Mouse (Mus musculus): ENCODE results near the gene Auts2. TPM values are rescaled to one million over a fixed set of nuclear protein-coding genes. Genes with fewer than 3 reads are reported as not detected.

The Auts2 gene
- polyA plus RNA-seq, 1 experiment from 2014 or later = 27.7 TPM

DNA sequence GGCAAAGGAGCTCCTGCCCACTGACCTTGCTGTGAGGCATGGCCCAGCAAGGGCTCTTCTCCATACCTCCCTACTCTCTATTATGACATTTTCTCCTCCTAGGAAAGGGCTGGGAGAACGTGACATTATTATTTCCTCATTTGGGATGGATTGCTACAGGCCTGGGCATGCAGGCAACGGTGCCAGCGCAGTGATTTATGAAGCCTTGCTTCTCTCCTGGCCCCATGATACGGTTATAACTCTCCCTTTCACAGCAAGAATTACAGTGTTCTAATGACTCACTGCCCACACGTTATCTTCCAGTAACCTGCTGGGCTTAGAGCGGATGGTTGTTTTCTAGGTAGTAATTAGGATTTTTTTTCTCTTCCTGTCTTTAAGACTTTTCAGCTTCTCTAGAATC, 977.1 kb downstream of the Auts2 start:
- H3K27me3 ChIP-seq = no peaks in the 10 kb centered on the region
- no peak overlapping the region for H3K4me3 ChIP-seq (replicated peaks)
- no peaks in the 10 kb centered on the region for H3K36me3 ChIP-seq
- H3K27ac ChIP-seq = no peak overlapping the region
- H3K4me1 ChIP-seq = no peaks in the 10 kb centered on the region
- ATAC-seq (replicated peaks; ENCODE audit: low FRiP score) = no peak
- no peaks in the 10 kb centered on the region for H3K9me3 ChIP-seq (replicated peaks)
- 37% methylated on average over 6 of the region's 6 CpGs for WGBS
- H3K4me2 ChIP-seq = no peak overlapping the region
- H3K9ac ChIP-seq = no peak overlapping the region

- H3K4me3 ChIP-seq (replicated peaks) = no peak overlapping the region
- H3K27ac ChIP-seq = peak overlapping the region; percentile 41; the same call in 1 of the 2 replicates
- no peak for ATAC-seq (replicated peaks; ENCODE audit: low FRiP score)
- H3K4me2 ChIP-seq = no peak overlapping the region
- H3K27me3 ChIP-seq = no peaks in the 10 kb centered on the region
- peaks cover 1% of the 10 kb centered on the region; the same call in 1 of the 2 replicates for H3K4me1 ChIP-seq
- no peak overlapping the region for H3K9ac ChIP-seq
- 82% methylated on average over 5 of the region's 5 CpGs for WGBS
- H3K36me3 ChIP-seq = no peaks in the 10 kb centered on the region
- no peaks in the 10 kb centered on the region for H3K9me3 ChIP-seq (replicated peaks)
Measured at GRCm38 (mm10) chr5:131563630-131564252, 979.4 kb downstream of the Auts2 start.

- Histone ChIP-seq H3K4me2 (no peak overlapping the region), H3K4me3 (replicated peaks) (no peak overlapping the region), H3K9me3 (replicated peaks) (no peaks in the 10 kb centered on the region), H3K9ac (no peak overlapping the region), H3K27ac (no peak overlapping the region), H3K27me3 (no peaks in the 10 kb centered on the region), H3K4me1 (peaks cover 12% of the 10 kb centered on the region), H3K36me3 (no peaks in the 10 kb centered on the region)
- no peak for ATAC-seq (replicated peaks; ENCODE audit: low FRiP score)
- 84% methylated on average over 5 of the region's 5 CpGs for WGBS
Measured at GRCm38 (mm10) chr5:131560773-131561560, 982.2 kb downstream of the Auts2 start.

GRCm38 (mm10) chr5:131558403-131559174, 984.6 kb downstream of the Auts2 start:
- no peaks in the 10 kb centered on the region for H3K36me3 ChIP-seq
- H3K9ac ChIP-seq = no peak overlapping the region
- no peak overlapping the region for H3K4me3 ChIP-seq (replicated peaks)
- H3K9me3 ChIP-seq (replicated peaks) = no peaks in the 10 kb centered on the region
- H3K4me2 ChIP-seq = no peak overlapping the region
- WGBS = 57% methylated on average over 8 of the region's 8 CpGs
- peaks cover 12% of the 10 kb centered on the region for H3K4me1 ChIP-seq
- H3K27me3 ChIP-seq = 0 out of 2 replicates have a peak, but pooled peaks cover 1% of the 10 kb centered on the region
- H3K27ac ChIP-seq = no peak overlapping the region
- ATAC-seq (replicated peaks; ENCODE audit: low FRiP score) = no peak

DNA sequence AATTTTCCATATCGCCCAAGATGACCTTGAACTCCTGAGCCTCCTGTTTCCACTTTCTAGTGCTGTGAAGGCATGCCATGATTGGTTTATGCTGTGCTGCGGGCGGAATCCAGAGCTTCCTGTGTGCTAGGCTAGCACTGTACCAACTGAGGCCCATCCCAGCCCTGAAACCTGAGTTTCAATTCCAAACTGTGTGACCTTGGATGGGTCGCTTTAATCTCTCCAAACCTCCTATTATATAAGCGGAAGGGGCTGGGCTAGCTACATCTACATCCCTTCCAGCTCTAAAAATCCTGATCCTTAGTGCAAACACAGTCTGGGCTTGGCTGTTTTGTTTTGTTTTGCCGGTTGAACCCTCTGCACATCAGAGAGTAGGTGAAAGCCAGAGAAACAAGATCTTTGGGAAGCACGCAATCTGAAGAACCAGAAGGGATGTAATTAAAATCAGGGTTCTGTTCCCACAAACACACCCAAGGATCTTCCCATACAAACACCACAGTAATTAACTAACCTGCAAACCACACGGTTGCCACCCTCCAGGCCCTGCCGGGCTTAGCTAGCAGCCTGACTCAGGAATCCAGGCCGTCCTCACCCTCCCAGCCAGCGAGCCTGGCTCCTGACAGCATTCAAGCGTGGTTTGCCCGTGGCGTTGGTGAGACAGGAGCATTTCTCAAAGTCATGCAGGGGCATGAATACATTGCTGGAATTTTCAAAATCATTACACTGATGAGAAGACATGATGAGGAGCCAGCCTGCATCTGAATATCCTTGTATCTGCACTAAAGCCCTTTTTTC, 985.4 kb downstream of the Auts2 start:
- WGBS = 55% methylated on average over 14 of the region's 14 CpGs
- H3K4me2 ChIP-seq = no peak overlapping the region
- no peak overlapping the region for H3K4me3 ChIP-seq (replicated peaks)
- H3K36me3 ChIP-seq = no peaks in the 10 kb centered on the region
- ATAC-seq (replicated peaks; ENCODE audit: low FRiP score) = no peak
- 0 out of 2 replicates have a peak, but pooled peaks cover 6% of the 10 kb centered on the region for H3K27me3 ChIP-seq
- no peak overlapping the region for H3K27ac ChIP-seq
- H3K4me1 ChIP-seq = peaks cover 12% of the 10 kb centered on the region
- no peaks in the 10 kb centered on the region for H3K9me3 ChIP-seq (replicated peaks)
- H3K9ac ChIP-seq = no peak overlapping the region

DNA sequence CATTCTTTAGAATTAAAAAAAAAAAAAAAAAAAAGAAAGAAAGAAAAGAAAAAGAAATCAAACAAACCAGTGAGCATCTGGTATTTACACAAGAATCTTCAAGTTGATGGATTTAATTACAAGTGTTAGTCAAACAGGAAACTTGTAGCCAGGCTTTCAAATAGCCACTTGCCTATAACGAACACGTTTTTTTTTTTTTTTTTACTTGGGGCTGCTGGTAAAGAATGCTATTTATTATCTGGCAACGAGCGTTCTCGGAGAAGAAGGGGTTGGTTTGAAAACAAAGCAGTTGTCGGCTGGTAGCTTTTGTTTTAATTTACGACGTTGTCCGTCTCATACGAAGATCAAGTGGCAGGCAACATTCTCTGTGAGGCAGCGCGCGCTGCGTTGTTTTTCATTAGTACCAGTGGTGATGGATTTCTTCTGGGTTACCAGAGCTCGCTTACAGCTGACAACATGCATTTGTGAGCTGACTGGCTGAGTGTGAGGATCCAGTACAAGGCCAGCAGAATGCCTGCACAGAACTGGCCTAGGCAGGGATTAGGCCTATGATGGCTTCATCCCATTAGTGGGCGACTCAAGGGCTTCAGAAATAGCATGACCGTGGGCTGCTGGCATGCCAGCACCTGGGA, 994.1 kb downstream of the Auts2 start:
- H3K4me2 ChIP-seq = peak overlapping the region; percentile 14; the same call in 1 of the 2 replicates
- 0 out of 2 replicates have a peak overlapping the region, but pooled peaks have one; percentile 22 for H3K27ac ChIP-seq
- H3K36me3 ChIP-seq = no peaks in the 10 kb centered on the region
- H3K4me1 ChIP-seq = peaks cover 8% of the 10 kb centered on the region
- ATAC-seq (replicated peaks; ENCODE audit: low FRiP score) = 0 out of 2 replicates have a peak, but pooled peaks have one; percentile 49
- 15% methylated on average over 17 of the region's 17 CpGs for WGBS
- no peak overlapping the region for H3K9ac ChIP-seq
- H3K27me3 ChIP-seq = peaks cover 21% of the 10 kb centered on the region
- H3K4me3 ChIP-seq (replicated peaks) = no peak overlapping the region
- no peaks in the 10 kb centered on the region for H3K9me3 ChIP-seq (replicated peaks)

GRCm38 (mm10) chr5:131547926-131548325, 995.2 kb downstream of the Auts2 start:
- 70% methylated on average over 6 of the region's 6 CpGs for WGBS
- no peak overlapping the region for H3K4me2 ChIP-seq
- H3K9ac ChIP-seq = no peak overlapping the region
- H3K27ac ChIP-seq = no peak overlapping the region
- no peak for ATAC-seq (replicated peaks; ENCODE audit: low FRiP score)
- peaks cover 8% of the 10 kb centered on the region for H3K4me1 ChIP-seq
- H3K27me3 ChIP-seq = peaks cover 16% of the 10 kb centered on the region
- H3K4me3 ChIP-seq (replicated peaks) = no peak overlapping the region
- H3K36me3 ChIP-seq = no peaks in the 10 kb centered on the region
- H3K9me3 ChIP-seq (replicated peaks) = no peaks in the 10 kb centered on the region

DNA sequence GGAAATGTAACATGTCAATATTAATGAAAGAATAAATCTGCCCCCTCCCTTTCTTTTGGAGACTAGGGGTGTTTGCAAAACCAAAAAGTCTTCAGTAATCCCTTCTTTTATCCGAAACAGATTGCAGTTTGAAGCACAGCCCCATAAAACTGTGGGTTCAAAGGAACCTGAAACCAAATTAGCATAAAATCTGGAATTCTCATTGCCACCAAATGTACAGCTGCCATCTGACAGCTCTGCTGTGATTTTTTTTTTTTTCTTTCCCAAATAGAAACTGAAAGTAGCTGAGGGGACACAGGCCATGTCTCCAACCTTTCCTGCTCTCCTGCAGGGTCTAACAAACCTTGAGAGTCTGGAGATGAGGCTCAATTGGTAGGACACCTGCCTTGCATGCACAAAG, 996.7 kb downstream of the Auts2 start:
- no peak overlapping the region for H3K4me3 ChIP-seq (replicated peaks)
- peaks cover 19% of the 10 kb centered on the region for H3K27me3 ChIP-seq
- 63% methylated on average over 1 of the region's 1 CpGs for WGBS
- no peaks in the 10 kb centered on the region for H3K9me3 ChIP-seq (replicated peaks)
- H3K9ac ChIP-seq = no peak overlapping the region
- H3K27ac ChIP-seq = no peak overlapping the region
- H3K4me2 ChIP-seq = no peak overlapping the region
- H3K36me3 ChIP-seq = no peaks in the 10 kb centered on the region
- ATAC-seq (replicated peaks; ENCODE audit: low FRiP score) = no peak
- peaks cover 8% of the 10 kb centered on the region for H3K4me1 ChIP-seq

- Histone ChIP-seq H3K27ac (no peak overlapping the region), H3K4me2 (no peak overlapping the region), H3K4me3 (replicated peaks) (no peak overlapping the region), H3K4me1 (peaks cover 7% of the 10 kb centered on the region), H3K9me3 (replicated peaks) (no peaks in the 10 kb centered on the region), H3K9ac (no peak overlapping the region), H3K36me3 (no peaks in the 10 kb centered on the region), H3K27me3 (peaks cover 13% of the 10 kb centered on the region)
- ATAC-seq (replicated peaks; ENCODE audit: low FRiP score) = no peak
- WGBS = 22% methylated on average over 7 of the region's 7 CpGs
Measured at GRCm38 (mm10) chr5:131544381-131544780, 998.8 kb downstream of the Auts2 start.

GRCm38 (mm10) chr5:131538311-131538915, 1004.7 kb downstream of the Auts2 start:
- Histone ChIP-seq H3K4me1 (peaks cover 20% of the 10 kb centered on the region), H3K9me3 (replicated peaks) (no peaks in the 10 kb centered on the region), H3K4me2 (peak overlapping the region; percentile 83), H3K27ac (peak overlapping the region; percentile 95), H3K36me3 (0 out of 2 replicates have a peak, but pooled peaks cover under 1% of the 10 kb centered on the region), H3K4me3 (replicated peaks) (peak overlapping the region; percentile 83), H3K27me3 (peaks cover 3% of the 10 kb centered on the region; the same call in 1 of the 2 replicates), H3K9ac (peak overlapping the region; percentile 88)
- WGBS = under 1% methylated on average over 64 of the region's 68 CpGs
- peak; percentile 87 for ATAC-seq (replicated peaks; ENCODE audit: low FRiP score)
